ENCODE assay signal across 14 mouse cellular contexts in the genomic region with DNA sequence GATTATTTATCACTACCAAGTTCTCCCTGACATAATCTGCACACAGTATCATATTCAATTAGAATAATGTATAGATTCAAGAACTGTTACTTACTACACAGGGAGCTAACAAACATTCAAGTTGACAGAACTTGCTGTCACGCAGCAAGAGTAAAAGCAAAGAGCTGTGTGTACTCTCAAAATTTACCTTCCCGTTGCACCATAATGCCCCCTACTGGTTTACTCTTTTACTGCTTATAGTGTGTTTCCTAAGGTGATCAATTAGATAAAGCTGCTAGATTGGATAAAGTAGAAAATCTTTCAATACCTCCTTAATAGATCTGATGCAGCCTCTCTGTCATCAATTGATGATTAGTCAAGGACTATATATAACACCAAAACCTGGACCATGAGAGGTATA.
DNase-seq lines count a peak whose midpoint lies in the region; ATAC-seq and TF ChIP-seq lines count a peak whose summit lies in the region.
"Had no signal": no experiment of that assay in that cellular context is flagged by ENCODE, and none has a peak within 500 bp of the region (broad histone marks: within the 10 kb centered on the region; RNA-seq: fewer than 3 reads in every experiment).

No protein-coding gene starts in this region.

- no peak overlapping the region for H3K4me2 ChIP-seq in kidney, postnatal 0 days (ENCODE audit: low read length)
- H3K4me2 ChIP-seq: limb, embryonic 13.5 days had no signal

- H3K27ac ChIP-seq in kidney, postnatal 0 days, result no peak overlapping the region
- H3K27ac ChIP-seq: limb, embryonic 13.5 days had no signal

- no peaks in the 10 kb centered on the region for H3K4me1 ChIP-seq in kidney, postnatal 0 days (replicated peaks; ENCODE audit: insufficient read depth, low read length)
- H3K4me1 ChIP-seq: limb, embryonic 13.5 days had no signal

- peak; percentile 42 for TF ChIP-seq CTCF in kidney, postnatal 0 days (IDR thresholded peaks at IDR 0.05; ENCODE audit: low read depth)

- 62% methylated on average over 2 of the region's 2 CpGs for WGBS in kidney, postnatal 0 days

- no peak for ATAC-seq in kidney, postnatal 0 days (replicated peaks; ENCODE audit: low FRiP score, low read depth)
- ATAC-seq: lung, postnatal 0 days; midbrain, embryonic 16.5 days had no signal

- peak; percentile 40 for DNase-seq in embryo, embryonic 10 days (ENCODE audit: low spot score)
- no peak for DNase-seq in embryo, embryonic 9.5 days (ENCODE audit: extremely low spot score)
- DNase-seq in kidney, postnatal 0 days (ENCODE audit: low spot score), result no peak
- DNase-seq in kidney, postnatal 4 days, result no peak
- peak; percentile 36 for DNase-seq in 416B (ENCODE audit: low read depth)
- peak; percentile 24 for DNase-seq in R1 (ENCODE audit: low read depth, low spot score)
- no peak for DNase-seq in spleen, postnatal 14 days (ENCODE audit: low spot score in 2 of 2)
- DNase-seq in thymus, postnatal 36 days, result no peak
- DNase-seq: cerebellum, adult 8-10 months; kidney, postnatal 10 days; thymus, adult 2 months had no signal

- H3K9ac ChIP-seq in kidney, postnatal 0 days (ENCODE audit: low read depth, low read length), result no peak overlapping the region
- H3K9ac ChIP-seq: limb, embryonic 13.5 days had no signal

- no peaks in the 10 kb centered on the region for H3K36me3 ChIP-seq in kidney, postnatal 0 days (ENCODE audit: insufficient read depth, low read length)
- H3K36me3 ChIP-seq: limb, embryonic 13.5 days had no signal

- H3K9me3 ChIP-seq in kidney, postnatal 0 days (replicated peaks; ENCODE audit: low read length), result no peaks in the 10 kb centered on the region
- H3K9me3 ChIP-seq: limb, embryonic 13.5 days had no signal

- H3K27me3 ChIP-seq in kidney, postnatal 0 days (ENCODE audit: insufficient read depth, low read length), result no peaks in the 10 kb centered on the region
- H3K27me3 ChIP-seq: limb, embryonic 13.5 days had no signal

- no peak overlapping the region for H3K4me3 ChIP-seq in kidney, postnatal 0 days (replicated peaks; ENCODE audit: low read depth, low read length)
- H3K4me3 ChIP-seq: limb, embryonic 13.5 days had no signal

Comparison
In these comparisons a context has a peak if more than half of its experiments do, and no peak if none do; other contexts are left out.
1. DNase-seq: peak in embryo, embryonic 10 days (single experiment), 416B (single experiment) and R1 (single experiment); none in embryo, embryonic 9.5 days (single experiment), kidney, postnatal 0 days (single experiment), kidney, postnatal 4 days (0 of 2), spleen, postnatal 14 days (0 of 2) and thymus, postnatal 36 days (0 of 2).